Mouse (Mus musculus) heart, postnatal 0 days (tissue): ENCODE data around the gene Slf2.

ENCODE experiments used
- CTCF ChIP-seq: IDR thresholded peaks from 2 replicates; pipeline ENCODE4 v1.5.1; 2016; ENCODE audit warnings: antibody characterized with exemption, control low read depth, low read depth
- EP300 ChIP-seq: IDR thresholded peaks from 2 replicates; pipeline ENCODE4 v1.6.1; 2016; ENCODE audit warnings: antibody characterized with exemption, low read depth

- TF ChIP-seq CTCF (no peak), EP300 (no peak)
Measured at GRCm38 (mm10) chr19:45025937-45026568, 95.1 kb downstream of the Slf2 start.
